Mouse (Mus musculus) embryonic facial prominence, embryonic 14.5 days (tissue): ENCODE measurements around the gene Ganc. TPM values are rescaled to one million over a fixed set of nuclear protein-coding genes. Genes with fewer than 3 reads are reported as not detected.

Source experiments
- ATAC-seq: fragments of 200-750 bp; cut with Nextera tagmentation; 2 replicates; pipeline ENCODE4 v1.8.0; 2017; ENCODE audit warnings: low read depth, moderate number of reproducible peaks, moderate TSS enrichment
- DNase-seq: peaks from one replicate; pipeline ENCODE4 v3.0.0-alpha.2; 2015; ENCODE audit warnings: low spot score
- H3K27ac ChIP-seq: fragments of 300-500 bp; sonication (generic); replicated peaks from 2 replicates; pipeline ENCODE4 v1.5.1; 2014; ENCODE audit warnings: low read depth, mild to moderate bottlenecking, low read length, moderate library complexity
- H3K27me3 ChIP-seq: fragments of 300-500 bp; sonication (generic); replicated peaks from 2 replicates; pipeline ENCODE4 v1.6.1; 2014; ENCODE audit warnings: low read length; ENCODE audit not compliant: control insufficient read depth, insufficient read depth
- H3K36me3 ChIP-seq: fragments of 300-500 bp; sonication (generic); 2 replicates; pipeline ENCODE4 v1.6.1; 2014; ENCODE audit warnings: low read length, mixed read lengths; ENCODE audit not compliant: control insufficient read depth, insufficient read depth
- H3K4me1 ChIP-seq: fragments of 300-500 bp; sonication (generic); 2 replicates; pipeline ENCODE4 v1.6.1; 2014; ENCODE audit warnings: antibody characterized with exemption, low read length; ENCODE audit not compliant: control insufficient read depth, insufficient read depth
- H3K4me2 ChIP-seq: fragments of 300-500 bp; sonication (generic); 2 replicates; pipeline ENCODE4 v1.6.1; 2014; ENCODE audit warnings: low read depth, mild to moderate bottlenecking, low read length, moderate library complexity, mixed read lengths
- H3K4me3 ChIP-seq: fragments of 300-500 bp; sonication (generic); 2 replicates; pipeline ENCODE4 v1.5.1; 2014; ENCODE audit warnings: low read depth, mild to moderate bottlenecking, low read length
- H3K9ac ChIP-seq: fragments of 300-500 bp; sonication (generic); 2 replicates; pipeline ENCODE4 v1.6.1; 2014; ENCODE audit warnings: low read depth, mild to moderate bottlenecking, low read length, moderate library complexity, mixed read lengths
- H3K9me3 ChIP-seq: fragments of 300-500 bp; sonication (generic); 2 replicates; pipeline ENCODE4 v1.6.1; 2016; ENCODE audit warnings: low read length; ENCODE audit not compliant: control insufficient read depth
- WGBS: fragments of 180-500 bp; shearing (Covaris S2); extraction: QIAGEN DNeasy Blood & Tissue Kit; methylation state at CpG from one replicate; pipeline ENCODE4 v1.1.7; 2014; 5-methylcytosine and 5-hydroxymethylcytosine counted together
- polyA plus RNA-seq: library from polyadenylated mRNA; unstranded; fragments of >200 nt; fragmentation: Nextera tagmentation; extraction: Ambion mirVana; gene quantifications from 2 replicates; pipeline ENCODE4 v1.2.1, GENCODE M21; 2014

The Ganc gene
- polyA plus RNA-seq, 1 experiment from 2014 or later = 8.7 TPM

DNA sequence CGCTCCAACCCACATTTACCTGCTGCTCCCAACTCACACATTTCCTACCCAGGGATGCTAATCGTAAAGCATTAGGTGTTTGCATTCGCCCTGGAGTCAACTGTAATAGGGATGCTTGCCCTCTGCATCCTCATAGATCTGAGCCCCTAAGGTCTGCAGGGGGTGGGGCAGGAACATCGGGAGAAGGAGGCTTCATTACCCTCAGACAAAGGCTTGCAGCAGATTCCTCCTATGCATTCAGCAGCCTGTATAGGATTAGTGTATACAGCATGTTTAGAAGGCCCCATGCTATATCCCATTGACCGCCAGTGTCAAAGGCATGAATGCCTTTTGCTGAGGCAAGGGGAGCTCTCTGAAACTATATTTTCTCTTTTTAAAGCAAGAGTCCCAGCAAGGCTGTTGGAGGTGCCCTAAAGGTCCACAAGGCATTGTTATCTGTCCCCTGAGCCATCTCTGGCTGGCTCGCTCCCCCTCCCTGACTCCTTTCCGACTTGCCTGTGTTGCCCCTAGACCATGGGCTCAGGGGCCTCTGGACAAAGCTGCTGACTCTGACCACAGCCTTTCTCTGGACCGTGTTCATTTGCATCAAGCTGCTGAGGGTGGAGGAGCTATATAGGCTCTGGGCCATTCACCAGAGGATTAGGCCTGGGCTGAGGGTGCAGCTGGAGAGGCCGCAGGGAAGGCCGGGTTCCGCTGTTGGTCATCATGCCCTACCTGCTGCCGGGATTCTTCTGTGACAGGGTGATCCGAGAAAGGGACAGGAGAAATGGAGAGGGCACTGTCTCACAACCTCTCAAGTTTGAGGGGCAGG, 72.8 kb downstream of the Ganc start:
- WGBS = 76% methylated on average over 13 of the region's 13 CpGs
- no peak for ATAC-seq

DNA sequence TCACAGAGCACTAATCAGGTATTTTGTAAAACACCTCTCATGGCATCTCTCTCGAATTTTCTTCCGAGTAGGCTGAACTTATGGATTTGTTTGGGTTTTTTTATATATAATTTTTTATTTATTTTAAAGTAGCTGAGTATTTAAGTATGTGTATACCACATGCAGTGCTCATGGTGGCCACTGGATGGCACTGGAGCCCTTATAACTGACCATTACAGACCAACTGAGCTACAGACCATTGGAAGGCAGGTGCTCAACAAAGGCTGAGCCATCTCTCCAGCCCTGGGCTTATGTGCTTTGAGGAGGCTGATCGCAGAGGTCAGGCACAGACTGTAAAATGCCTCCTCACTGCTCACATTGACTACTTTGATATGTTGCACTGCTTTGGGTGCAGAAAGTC, 74.9 kb downstream of the Ganc start:
- no peaks in the 10 kb centered on the region for H3K36me3 ChIP-seq
- DNase-seq = peak; percentile 62

More for the DNA sequence above, 72.8 kb downstream of the Ganc start:
- H3K4me2 ChIP-seq = no peak overlapping the region
- DNase-seq = no peak
- H3K4me3 ChIP-seq = no peak overlapping the region
- H3K9me3 ChIP-seq = 0 out of 2 replicates have a peak, but pooled peaks cover 5% of the 10 kb centered on the region
- H3K36me3 ChIP-seq = no peaks in the 10 kb centered on the region
- H3K27ac ChIP-seq = no peak overlapping the region
- no peaks in the 10 kb centered on the region for H3K4me1 ChIP-seq
- no peaks in the 10 kb centered on the region for H3K27me3 ChIP-seq
- no peak overlapping the region for H3K9ac ChIP-seq

DNA sequence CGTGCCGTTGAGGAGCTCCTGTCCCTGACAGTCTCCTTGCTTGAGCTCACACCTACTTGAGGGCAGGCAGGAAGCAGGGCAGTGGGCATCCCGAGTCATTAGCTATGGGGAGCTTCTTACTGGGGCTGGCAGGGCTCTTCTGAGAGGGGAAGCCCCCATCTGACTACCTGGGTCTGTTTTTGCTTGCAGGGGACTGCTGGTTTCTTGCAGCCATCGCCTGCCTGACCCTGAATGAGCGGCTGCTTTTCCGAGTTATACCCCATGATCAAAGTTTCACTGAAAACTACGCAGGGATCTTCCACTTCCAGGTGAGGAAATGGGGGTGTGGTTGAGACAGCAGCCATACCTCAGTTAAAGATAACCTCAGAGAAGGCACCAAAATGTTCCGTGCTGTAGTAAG, 78.2 kb downstream of the Ganc start:
- H3K27ac ChIP-seq = no peak overlapping the region
- DNase-seq = no peak
- no peak overlapping the region for H3K4me3 ChIP-seq
- no peak for ATAC-seq
- no peaks in the 10 kb centered on the region for H3K36me3 ChIP-seq
- H3K4me1 ChIP-seq = no peaks in the 10 kb centered on the region
- no peak overlapping the region for H3K4me2 ChIP-seq
- WGBS = 68% methylated on average over 8 of the region's 8 CpGs
- no peak overlapping the region for H3K9ac ChIP-seq
- no peaks in the 10 kb centered on the region for H3K27me3 ChIP-seq
- no peaks in the 10 kb centered on the region for H3K9me3 ChIP-seq

More for the DNA sequence above, 74.9 kb downstream of the Ganc start:
- H3K4me2 ChIP-seq = no peak overlapping the region
- H3K27me3 ChIP-seq = no peaks in the 10 kb centered on the region
- 0 out of 2 replicates have a peak, but pooled peaks cover 5% of the 10 kb centered on the region for H3K9me3 ChIP-seq
- H3K4me1 ChIP-seq = no peaks in the 10 kb centered on the region
- ATAC-seq = no peak
- H3K4me3 ChIP-seq = no peak overlapping the region
- whole genome bisulfite sequencing = 47% methylated on average over 3 of the region's 3 CpGs
- no peak overlapping the region for H3K27ac ChIP-seq
- H3K9ac ChIP-seq = no peak overlapping the region

DNA sequence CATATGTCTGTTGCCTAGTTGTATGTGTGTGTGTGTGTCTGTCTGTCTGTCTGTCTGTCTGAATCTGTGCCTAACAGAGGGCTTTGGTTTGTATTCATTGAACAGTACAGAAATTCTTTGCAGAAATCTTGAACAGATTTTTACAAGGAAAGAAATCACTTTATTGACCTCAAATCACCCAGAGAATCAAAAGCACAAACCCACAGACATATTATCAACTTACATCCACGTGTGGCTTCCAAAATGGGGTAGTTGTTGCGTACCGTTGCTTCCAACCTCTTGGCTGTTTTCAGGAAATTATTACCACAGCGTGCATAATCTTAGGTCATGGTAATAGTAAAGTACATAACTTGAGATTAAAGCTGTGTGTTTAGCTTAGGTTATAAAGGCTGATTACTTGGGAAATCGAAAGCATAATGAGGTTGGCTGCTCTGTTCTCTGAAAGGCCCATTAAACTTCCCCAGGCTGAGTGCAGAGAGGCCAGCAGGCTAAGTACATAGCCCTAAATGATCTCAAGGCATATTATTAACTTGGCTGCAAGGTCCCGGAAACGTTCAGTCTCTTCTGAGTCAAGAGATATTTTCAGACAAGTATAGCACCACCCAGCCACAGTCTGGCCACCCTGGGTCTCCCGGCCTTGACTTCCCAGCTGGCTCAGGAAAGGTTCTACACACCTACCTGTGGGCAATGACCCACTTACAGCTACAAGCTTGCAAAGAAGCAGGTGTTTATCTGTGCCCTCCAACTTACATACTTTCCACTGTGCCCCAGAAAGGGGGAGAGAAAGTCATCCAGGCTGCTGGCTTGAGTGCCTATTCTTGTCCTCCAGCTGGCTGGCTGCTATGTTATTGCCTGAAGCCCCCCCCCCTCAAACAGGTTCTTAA, 79.1 kb downstream of the Ganc start:
- no peak for ATAC-seq
- no peak overlapping the region for H3K27ac ChIP-seq

DNA sequence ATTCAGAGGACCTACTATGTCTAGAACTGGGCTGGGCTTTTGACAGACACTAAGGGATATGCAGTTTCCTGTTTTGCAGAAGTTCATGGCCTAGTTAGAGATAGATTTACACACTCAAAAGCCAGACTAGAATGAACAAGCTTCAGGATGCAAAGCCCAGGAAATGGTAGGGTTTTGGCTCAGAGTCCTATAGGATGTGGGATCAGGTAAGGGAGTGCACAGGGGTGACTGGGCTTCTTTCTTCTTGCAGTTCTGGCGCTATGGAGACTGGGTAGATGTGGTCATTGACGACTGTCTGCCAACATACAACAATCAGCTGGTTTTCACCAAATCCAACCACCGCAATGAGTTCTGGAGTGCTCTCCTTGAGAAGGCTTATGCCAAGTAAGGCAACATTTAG, 80.5 kb downstream of the Ganc start:
- H3K9ac ChIP-seq = no peak overlapping the region
- no peak for DNase-seq
- H3K9me3 ChIP-seq = no peaks in the 10 kb centered on the region
- no peak overlapping the region for H3K4me2 ChIP-seq
- H3K36me3 ChIP-seq = no peaks in the 10 kb centered on the region
- H3K27ac ChIP-seq = no peak overlapping the region
- WGBS = 90% methylated on average over 3 of the region's 3 CpGs
- no peaks in the 10 kb centered on the region for H3K4me1 ChIP-seq
- H3K27me3 ChIP-seq = no peaks in the 10 kb centered on the region
- H3K4me3 ChIP-seq = no peak overlapping the region
- no peak for ATAC-seq

More for the DNA sequence above, 79.1 kb downstream of the Ganc start:
- no peak overlapping the region for H3K4me2 ChIP-seq
- H3K4me3 ChIP-seq = no peak overlapping the region
- DNase-seq = no peak
- no peaks in the 10 kb centered on the region for H3K9me3 ChIP-seq
- no peaks in the 10 kb centered on the region for H3K4me1 ChIP-seq
- no peak overlapping the region for H3K9ac ChIP-seq
- H3K36me3 ChIP-seq = no peaks in the 10 kb centered on the region
- WGBS = 54% methylated on average over 8 of the region's 8 CpGs
- no peaks in the 10 kb centered on the region for H3K27me3 ChIP-seq

DNA sequence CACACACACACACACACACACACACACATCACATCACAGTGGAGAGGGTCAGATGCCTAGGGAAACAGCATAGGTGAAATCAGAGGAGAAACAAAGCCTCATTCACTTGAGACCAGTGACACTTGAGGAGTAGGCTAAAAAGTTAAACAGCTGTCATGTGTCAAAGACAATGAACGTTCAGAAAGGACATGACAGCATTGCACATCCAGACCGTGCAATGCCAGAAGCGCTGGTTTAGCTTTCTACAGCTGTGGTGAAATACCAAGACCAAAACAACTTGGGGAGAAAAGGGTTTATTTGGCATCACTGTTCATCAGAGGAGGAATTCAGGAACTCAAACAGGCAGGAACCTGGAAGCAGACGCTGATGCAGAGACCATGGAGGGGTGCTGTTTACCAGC, 89.6 kb downstream of the Ganc start:
- ATAC-seq = no peak

DNA sequence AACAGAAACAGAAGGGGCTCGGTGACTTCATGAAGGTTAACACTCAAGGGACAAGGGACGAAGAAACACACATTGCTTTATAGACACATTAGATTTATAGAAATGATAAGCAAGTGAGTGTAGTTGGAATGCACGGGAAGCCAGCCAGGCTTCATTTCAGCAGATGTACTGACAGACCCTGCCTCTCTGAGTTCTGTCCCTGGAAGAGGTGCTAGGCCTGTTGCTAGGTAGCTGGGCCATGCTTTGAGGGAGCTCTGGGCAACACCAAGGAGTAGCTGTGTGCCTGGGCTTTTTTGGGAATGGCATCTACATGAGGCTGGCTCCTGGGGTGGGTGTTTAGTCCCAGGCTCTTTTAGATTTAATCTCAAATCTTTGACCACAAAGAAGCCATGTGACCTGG, 92.8 kb downstream of the Ganc start:
- Histone ChIP-seq H3K4me1 (no peaks in the 10 kb centered on the region), H3K4me2 (no peak overlapping the region), H3K27ac (no peak overlapping the region), H3K27me3 (no peaks in the 10 kb centered on the region), H3K36me3 (no peaks in the 10 kb centered on the region), H3K9ac (no peak overlapping the region), H3K9me3 (no peaks in the 10 kb centered on the region), H3K4me3 (no peak overlapping the region)
- no peak for ATAC-seq
- no peak for DNase-seq
- whole genome bisulfite sequencing = 65% methylated on average over 3 of the region's 3 CpGs

More for the DNA sequence above, 89.6 kb downstream of the Ganc start:
- Histone ChIP-seq H3K9me3 (no peaks in the 10 kb centered on the region), H3K27me3 (no peaks in the 10 kb centered on the region), H3K9ac (no peak overlapping the region), H3K4me1 (no peaks in the 10 kb centered on the region), H3K27ac (no peak overlapping the region), H3K36me3 (no peaks in the 10 kb centered on the region), H3K4me3 (no peak overlapping the region), H3K4me2 (no peak overlapping the region)
- peak; percentile 39 for DNase-seq
- 37% methylated on average over 4 of the region's 4 CpGs for WGBS

DNA sequence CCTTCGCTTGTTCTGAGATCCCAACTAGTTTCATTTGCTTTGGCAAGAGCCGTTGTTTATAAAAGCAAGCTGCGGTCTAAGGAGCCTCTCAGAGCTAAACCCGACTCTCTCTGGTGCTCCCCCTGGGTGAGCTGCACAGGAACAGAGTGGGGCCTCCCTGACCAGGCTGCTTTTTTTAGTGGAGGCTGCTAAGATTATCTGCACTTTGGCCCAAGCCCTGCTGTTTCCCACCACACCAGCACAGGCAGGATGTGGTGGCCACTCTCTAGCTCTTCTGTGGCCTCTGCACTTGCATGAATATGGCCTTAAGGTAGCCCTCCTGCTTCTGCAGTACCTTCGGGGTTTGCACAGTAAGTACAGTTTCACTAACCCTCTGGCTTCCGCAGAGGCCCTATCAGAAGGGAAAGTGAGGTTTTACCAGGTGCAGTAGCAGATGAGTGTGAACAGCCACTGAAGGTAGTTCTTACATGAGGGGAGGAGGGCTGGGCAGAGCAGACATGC, 96.3 kb downstream of the Ganc start:
- Histone ChIP-seq H3K27ac (peak overlapping the region; percentile 19; the same call in 1 of the 2 replicates), H3K36me3 (peaks cover 2% of the 10 kb centered on the region), H3K27me3 (no peaks in the 10 kb centered on the region), H3K4me1 (no peaks in the 10 kb centered on the region), H3K9ac (no peak overlapping the region), H3K4me3 (no peak overlapping the region), H3K4me2 (no peak overlapping the region), H3K9me3 (no peaks in the 10 kb centered on the region)
- DNase-seq = peak; percentile 34
- ATAC-seq = no peak
- WGBS = 61% methylated on average over 6 of the region's 6 CpGs
